Mouse (Mus musculus) C2C12 (cell line): ENCODE results near the gene Gm20683.

Experiments used
- CTCF ChIP-seq: IDR thresholded peaks from one replicate; pipeline ENCODE4 v1.5.1; 2011; ENCODE audit not compliant: control insufficient read depth, insufficient read depth, insufficient read length
- USF1 ChIP-seq: IDR thresholded peaks from one replicate; pipeline ENCODE4 v1.6.1; 2011; ENCODE audit warnings: low read depth, mild to moderate bottlenecking, control low read depth, moderate library complexity

DNA sequence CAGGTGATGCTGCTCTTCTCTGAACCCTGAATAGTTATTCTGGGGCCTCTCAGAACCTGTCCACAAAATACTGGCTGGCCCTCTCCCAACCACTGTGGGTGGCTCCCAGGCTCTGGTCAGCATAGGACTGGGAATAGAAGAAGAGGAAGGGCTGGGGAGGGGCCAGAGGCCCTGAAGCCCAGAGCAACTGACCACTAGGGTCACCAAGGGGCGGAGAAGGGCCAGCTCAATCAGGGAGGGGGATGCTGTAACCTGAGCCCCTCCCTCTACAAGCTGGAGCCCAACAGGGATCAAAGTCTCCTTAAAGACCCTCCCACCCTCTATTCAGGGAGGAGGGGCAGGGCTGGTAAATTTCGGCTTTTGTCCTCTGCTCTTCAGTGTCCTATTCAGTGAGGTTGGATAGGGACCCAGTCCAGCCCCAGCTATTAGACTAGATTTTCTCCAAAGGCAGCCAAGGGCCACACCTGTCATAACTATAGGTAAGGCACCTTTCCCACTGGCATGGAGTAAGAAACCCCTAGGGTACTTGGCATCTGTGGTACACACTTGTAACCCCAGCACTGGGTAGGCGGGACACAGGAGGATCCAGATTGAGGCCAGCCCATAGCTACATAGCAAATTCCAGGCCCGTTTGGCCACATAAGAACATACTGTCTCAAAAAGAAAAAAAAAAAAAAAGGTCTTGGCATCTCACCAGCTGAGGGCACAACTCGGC lies 38.8 kb upstream of the Gm20683 start, which contains the start of gene Wfikkn1:
- TF ChIP-seq CTCF: no peak
- no peak for TF ChIP-seq USF1
